Mouse (Mus musculus) left cerebral cortex, adult 6 months (tissue): ENCODE measurements around the gene Tmem132b. TPM values are rescaled to one million over a fixed set of nuclear protein-coding genes. Genes with fewer than 3 reads are reported as not detected.

ENCODE experiments used
- long read RNA-seq, 2 experiments: library from polyadenylated mRNA; unstranded; transcript quantifications; one replicate each; pipeline ENCODE4 v2.0.0; 2019 to 2020
- polyA plus RNA-seq: library from polyadenylated mRNA; unstranded; fragments of <200 nt; fragmentation: Nextera tagmentation; gene quantifications from 2 replicates; pipeline ENCODE4 v1.2.3, GENCODE M21; 2021

Tmem132b gene
- 7.8 and 8.1 TPM in 2 replicates for polyA plus RNA-seq
- long read RNA-seq, experiment 1, full-length matches to known transcripts, result 1 of 18 reads
- long read RNA-seq, experiment 1, partial matches to known transcripts, result 2 of 18 reads
- long read RNA-seq, experiment 1, other reads (novel, unspliced or antisense), result 15 of 18 reads
- long read RNA-seq, experiment 2, partial matches to known transcripts, result 26 of 36 reads
- long read RNA-seq, experiment 2, other reads (novel, unspliced or antisense), result 10 of 36 reads

GRCm38 (mm10) chr5:125531634-125532033, at the start of gene Tmem132b:
Tmem132b (plus strand) TSS chr5:125531774.

Other genes starting within 250 kb of the Tmem132b start
- 12.8 and 19.6 TPM in 2 replicates for gene Scarb1, start 190.7 kb upstream of the Tmem132b start, polyA plus RNA-seq
- 0.18 TPM in 1 of 2 replicates, not detected in the other for gene Gm10382, start 142.5 kb upstream of the Tmem132b start, polyA plus RNA-seq
- gene Ubc, start 141.6 kb upstream of the Tmem132b start, polyA plus RNA-seq, result 257 and 297 TPM in 2 replicates
- 3.1 and 3.9 TPM in 2 replicates for gene Dhx37, start 97.7 kb upstream of the Tmem132b start, polyA plus RNA-seq
- 44.3 and 88.8 TPM in 2 replicates for gene Bri3bp, start 90.2 kb upstream of the Tmem132b start, polyA plus RNA-seq
- gene Aacs, start 56.0 kb upstream of the Tmem132b start, polyA plus RNA-seq, result 15.4 and 16.5 TPM in 2 replicates